Mouse (Mus musculus): ENCODE data around the gene Gm12216. TPM values are rescaled to one million over a fixed set of nuclear protein-coding genes. Genes with fewer than 3 reads are reported as not detected.
"Not testable (repeated sequence)": the region's sequence is repeated elsewhere in the genome, so short reads cannot be mapped to it uniquely, and the experiment has no call there.

Gm12216 gene
- total RNA-seq, 2 experiments from 2014 or later = 2.0 to 2.9 TPM

DNA sequence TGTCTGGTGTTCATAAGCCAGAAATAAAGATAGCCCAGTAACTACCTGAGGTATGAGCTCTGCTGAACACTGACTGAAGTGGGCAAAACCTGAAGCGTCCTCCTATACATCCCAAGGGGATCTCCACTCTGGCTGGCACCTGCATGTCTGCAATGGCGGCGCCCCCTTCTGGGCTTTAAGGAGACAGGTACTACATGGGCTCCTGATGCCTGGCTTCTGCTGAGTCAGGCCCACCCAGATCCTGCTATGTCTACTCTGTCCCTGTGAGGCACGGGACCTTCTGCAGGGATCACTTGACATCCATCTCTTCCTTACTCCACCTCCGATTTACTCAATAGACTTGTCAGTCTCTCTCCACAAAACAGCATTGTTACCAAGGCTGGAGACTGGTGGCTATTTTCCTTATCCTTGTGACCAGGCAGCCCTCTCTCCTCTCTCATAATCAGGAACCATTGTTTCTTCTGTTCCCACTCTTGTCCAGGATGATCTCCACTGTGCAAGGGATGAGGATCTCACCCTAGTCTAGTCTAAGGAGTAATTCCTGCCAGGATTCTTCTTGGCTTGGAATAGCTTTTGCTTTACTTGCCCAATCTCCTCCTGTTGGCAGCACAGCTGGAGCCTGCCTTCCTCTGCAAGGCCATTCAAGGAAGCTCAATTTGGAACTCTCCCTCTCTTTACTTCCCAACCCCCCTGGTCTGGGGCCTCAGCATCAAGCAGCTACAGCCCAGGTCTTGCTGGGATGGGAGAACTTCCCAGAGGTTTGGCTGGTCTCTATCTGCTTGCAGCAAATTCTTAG lies 15.1 kb upstream of the Gm12216 start:
- not testable (repeated sequence) for DNase-seq (ENCODE audit: low spot score in 2 of 2)

- no peak for DNase-seq (ENCODE audit: low spot score in 2 of 2)
These were observed 12.9 kb upstream of the Gm12216 start for GRCm38 (mm10) chr11:53871786-53872507.

GRCm38 (mm10) chr11:53869172-53869571 lies 10.1 kb upstream of the Gm12216 start:
- DNase-seq (ENCODE audit: low spot score in 2 of 2) = no peak

- not testable (repeated sequence) for DNase-seq (ENCODE audit: low spot score in 2 of 2)
These were observed 9.3 kb upstream of the Gm12216 start for GRCm38 (mm10) chr11:53868323-53868722.

DNA sequence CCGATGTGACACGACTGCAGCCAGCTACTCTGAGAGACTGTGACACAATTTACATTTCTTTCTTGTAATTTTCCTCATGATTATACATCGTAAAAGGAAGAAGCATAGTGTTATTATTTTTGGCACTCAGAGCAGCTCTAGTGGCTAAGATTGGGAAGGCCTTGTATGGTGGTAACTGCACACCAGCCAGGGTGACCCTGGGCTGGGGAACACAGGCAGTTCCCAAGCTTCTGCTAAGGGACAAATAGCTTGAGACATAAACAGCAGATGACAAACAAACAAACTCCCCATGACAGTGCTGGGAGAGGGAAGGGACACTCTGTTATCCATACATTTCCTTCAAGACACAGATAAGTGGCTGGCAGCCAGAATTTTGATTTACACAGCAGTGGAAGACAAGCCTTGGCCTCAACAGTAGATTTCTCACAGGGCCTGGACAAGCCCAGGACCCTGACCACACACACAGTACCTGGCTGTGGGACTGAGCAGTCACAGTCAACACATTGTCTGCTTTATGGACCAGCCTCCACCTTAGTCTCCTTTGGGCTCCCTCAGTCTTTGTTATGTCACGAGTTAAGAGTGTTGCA lies 5.8 kb upstream of the Gm12216 start:
- not testable (repeated sequence) for DNase-seq (ENCODE audit: low spot score in 2 of 2)

- not testable (repeated sequence) for DNase-seq (ENCODE audit: low spot score in 2 of 2)
These were observed 1.9 kb upstream of the Gm12216 start for GRCm38 (mm10) chr11:53860944-53861343.

GRCm38 (mm10) chr11:53858058-53858760 lies 847 bp downstream of the Gm12216 start:
- no peak for DNase-seq (ENCODE audit: low spot score in 2 of 2)

- DNase-seq (ENCODE audit: low spot score in 2 of 2) = no peak
These were observed 5.4 kb downstream of the Gm12216 start for GRCm38 (mm10) chr11:53853665-53854064.

- DNase-seq (ENCODE audit: low spot score in 2 of 2) = no peak
These were observed 7.3 kb downstream of the Gm12216 start for GRCm38 (mm10) chr11:53851795-53852194.

GRCm38 (mm10) chr11:53849588-53850320 lies 9.3 kb downstream of the Gm12216 start:
- peak; percentile 71 to 79 for DNase-seq (ENCODE audit: low spot score in 2 of 2)

DNA sequence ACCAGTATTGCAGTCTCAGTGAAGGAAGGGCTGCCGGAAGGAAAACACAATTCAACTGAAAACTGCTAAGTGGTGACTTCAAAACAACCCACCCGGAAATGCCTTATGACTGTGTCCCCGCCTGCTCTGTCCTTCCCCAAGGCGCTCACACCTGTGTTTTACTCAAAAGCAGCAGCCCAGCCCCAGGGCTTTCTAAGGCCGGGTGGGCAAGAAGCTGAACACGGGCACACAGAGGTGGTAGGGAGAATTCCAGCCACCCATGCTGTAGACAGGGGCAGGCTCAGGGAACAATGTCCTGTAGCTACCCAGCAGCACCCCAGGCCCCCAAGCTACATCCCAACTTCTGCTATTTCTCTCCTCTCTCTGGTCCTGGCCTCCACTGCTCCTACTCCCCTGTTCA lies 13.4 kb downstream of the Gm12216 start:
- no peak for DNase-seq (ENCODE audit: low spot score in 2 of 2)

- DNase-seq (ENCODE audit: low spot score in 2 of 2) = peak in 1 of 2 experiments; percentile 55
These were observed 15.9 kb downstream of the Gm12216 start for GRCm38 (mm10) chr11:53843106-53843505.

DNA sequence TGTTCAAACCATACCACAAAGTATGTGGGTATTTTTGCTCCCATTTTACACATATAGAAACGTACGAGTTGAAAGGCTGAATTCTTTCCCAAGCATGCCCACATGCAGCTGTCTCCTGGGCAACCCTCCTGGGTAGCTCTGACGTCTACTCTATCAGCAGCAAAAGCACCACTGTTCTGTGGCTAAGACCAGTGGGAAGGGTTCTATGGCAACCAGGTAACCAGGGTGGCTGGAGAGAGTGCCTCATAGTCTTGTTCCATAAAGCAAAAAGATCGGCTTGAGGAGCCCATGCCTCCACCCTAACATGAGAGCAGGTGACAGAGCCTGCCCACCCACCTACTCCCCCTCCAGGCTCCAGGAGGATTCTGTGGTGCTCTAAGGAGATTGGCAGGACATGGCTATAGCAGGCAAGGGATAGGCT lies 16.9 kb downstream of the Gm12216 start:
- DNase-seq (ENCODE audit: low spot score in 2 of 2) = peak; percentile 42 to 61

- DNase-seq (ENCODE audit: low spot score in 2 of 2) = peak in 1 of 2 experiments; percentile 32
These were observed 17.5 kb downstream of the Gm12216 start for GRCm38 (mm10) chr11:53841514-53841913.

DNA sequence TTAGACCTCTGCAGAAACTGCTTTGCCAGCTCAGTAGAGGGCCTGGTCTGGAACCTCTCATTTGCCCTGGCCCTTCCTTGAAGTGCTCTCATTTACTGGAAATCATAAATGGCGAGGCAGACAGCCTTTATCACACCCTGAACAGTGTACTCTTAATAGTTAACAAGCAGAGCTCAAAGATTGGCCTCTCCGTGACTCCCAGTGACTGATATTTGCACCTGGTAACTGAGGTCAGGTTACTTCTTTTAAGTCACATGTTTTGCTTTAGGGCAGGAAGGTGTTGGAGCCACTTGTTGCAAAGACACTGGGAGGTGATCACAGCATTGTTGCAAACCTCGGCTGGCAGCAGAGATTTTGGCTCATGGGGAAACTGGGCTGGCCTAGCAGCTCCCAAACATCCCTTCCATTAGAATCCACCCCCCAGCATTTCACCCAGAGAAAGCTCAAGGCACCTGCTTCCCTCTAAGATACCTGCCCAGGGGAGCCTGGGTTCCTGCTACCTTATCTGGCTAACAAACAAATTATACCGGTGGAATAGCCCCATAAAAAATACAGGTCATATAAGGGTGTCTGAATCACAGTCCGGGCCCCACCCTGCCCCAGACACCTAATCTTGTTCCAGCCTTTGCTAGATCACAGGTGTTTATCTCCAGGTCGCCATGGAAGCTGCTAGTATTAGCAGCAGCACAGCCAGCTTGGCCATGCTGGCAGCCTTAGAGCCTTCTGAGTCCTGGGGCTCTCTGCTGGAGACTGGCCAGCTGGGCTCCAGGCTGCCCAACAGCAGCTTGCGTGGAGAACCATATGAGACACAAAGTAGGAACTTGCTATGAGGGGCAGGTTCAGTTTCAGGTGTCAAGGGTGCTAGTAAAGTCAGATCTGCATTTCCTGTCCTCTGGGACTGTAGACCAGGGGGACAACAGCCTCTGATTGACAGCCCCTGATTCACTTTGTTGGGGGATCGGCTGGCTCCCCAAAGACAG lies 19.1 kb downstream of the Gm12216 start:
- no peak for DNase-seq (ENCODE audit: low spot score in 2 of 2)

GRCm38 (mm10) chr11:53839147-53839546 lies 19.9 kb downstream of the Gm12216 start:
- no peak for DNase-seq (ENCODE audit: low spot score in 2 of 2)

DNA sequence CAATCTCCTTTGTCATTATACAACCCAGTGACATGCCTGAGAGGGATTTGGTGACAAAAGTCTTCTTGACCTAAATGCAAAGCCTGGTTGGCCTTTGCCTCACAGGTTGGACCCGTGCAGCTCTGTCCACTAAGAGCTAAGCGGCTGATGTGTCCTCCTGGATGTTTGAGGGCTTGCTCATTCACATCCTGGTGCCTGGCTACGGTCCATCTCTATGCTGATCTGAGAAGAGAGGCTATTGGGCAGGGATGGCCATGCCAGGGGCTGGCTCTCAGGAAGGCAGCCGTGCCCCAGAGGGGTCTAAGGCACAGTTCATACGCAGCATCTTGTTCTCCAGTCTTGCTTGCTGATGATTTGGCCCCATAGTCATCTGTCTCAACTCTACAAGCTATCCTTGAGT lies 21.3 kb downstream of the Gm12216 start:
- no peak for DNase-seq (ENCODE audit: low spot score in 2 of 2)

DNA sequence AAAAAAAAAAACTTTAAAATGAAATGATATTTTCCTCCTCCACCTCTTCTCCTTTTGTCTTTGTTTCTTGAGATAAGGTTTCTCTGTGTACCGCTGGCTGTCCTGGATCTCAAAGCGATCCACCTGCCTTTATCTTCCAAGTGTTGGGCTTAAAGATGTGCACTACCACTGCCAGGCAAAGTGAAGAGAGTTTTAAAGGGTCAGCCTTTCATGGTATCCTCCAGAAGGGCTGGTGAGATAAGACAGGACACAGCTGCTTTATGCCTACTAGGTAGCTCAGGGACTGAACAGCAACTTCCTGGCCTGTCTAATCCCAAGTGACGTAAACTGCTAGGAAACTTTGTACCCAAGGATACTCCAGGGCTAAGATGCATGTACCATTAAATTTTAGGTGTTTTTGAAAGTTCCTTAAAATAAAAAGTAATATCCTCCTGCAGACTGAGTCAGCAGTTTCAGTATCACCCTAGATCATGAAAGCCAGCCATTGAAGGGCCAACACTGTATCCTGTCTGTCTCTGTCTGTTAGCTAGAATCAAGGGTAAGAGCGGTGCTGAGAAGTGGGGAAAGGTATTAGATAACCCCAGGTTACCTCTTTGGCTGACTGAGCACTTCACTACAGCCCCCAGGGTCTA lies 23.6 kb downstream of the Gm12216 start:
- no peak for DNase-seq (ENCODE audit: low spot score in 2 of 2)

- no peak for DNase-seq (ENCODE audit: low spot score in 2 of 2)
These were observed 33.6 kb downstream of the Gm12216 start for GRCm38 (mm10) chr11:53825409-53825808.
